Mouse (Mus musculus): Measurements from ENCODE around the gene Dbn1.

Gene Dbn1

DNA sequence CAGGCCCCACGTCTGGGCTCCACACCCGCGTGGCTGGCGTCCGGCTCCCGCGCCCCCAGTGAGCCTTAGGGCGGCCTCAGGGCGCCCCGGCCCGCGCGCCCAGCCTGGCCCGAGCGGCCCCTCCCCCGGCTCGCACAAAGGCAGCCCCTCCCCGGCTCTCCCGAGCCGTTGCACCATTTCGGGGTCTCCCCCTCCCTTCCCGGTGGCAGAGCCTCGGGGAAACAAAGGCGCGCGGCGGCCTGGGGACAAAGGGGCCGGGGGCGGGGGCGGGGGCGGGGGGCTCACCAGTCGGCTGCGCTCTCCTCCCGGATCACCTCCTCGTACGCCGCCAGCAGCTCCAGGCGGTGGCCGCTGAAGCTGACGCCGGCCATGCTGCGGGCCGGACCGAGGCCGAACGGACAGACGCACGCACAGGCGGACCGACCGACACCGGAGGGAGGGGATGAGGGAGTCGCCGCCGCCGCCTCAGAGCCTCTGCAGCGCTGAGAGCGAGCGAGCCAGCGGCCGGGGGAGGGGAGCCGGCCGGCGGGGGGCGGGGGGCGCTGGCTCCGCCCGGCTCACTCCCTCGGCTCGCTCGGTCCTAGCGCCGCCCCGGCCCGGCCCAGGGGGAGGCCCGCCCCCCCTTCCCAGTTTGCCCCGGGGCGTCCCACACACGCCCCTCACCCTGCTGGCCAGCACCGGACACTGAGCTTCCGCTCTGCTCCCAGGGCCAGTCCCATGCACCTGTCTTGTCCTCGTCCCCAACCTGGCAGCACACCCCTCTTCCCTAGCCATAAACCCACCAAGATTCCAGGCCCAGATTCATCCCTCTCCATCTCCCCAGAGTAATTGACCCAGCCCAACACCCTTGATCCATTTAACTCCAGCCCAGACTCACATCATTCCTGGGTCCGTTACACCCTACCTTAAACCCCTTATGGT, at the start of gene Dbn1:
TSS of gene Dbn1 (minus strand) at position 534 of the 921 bp plus-strand sequence.
- no peak for DNase-seq (ENCODE audit: low spot score in 2 of 2)

DNA sequence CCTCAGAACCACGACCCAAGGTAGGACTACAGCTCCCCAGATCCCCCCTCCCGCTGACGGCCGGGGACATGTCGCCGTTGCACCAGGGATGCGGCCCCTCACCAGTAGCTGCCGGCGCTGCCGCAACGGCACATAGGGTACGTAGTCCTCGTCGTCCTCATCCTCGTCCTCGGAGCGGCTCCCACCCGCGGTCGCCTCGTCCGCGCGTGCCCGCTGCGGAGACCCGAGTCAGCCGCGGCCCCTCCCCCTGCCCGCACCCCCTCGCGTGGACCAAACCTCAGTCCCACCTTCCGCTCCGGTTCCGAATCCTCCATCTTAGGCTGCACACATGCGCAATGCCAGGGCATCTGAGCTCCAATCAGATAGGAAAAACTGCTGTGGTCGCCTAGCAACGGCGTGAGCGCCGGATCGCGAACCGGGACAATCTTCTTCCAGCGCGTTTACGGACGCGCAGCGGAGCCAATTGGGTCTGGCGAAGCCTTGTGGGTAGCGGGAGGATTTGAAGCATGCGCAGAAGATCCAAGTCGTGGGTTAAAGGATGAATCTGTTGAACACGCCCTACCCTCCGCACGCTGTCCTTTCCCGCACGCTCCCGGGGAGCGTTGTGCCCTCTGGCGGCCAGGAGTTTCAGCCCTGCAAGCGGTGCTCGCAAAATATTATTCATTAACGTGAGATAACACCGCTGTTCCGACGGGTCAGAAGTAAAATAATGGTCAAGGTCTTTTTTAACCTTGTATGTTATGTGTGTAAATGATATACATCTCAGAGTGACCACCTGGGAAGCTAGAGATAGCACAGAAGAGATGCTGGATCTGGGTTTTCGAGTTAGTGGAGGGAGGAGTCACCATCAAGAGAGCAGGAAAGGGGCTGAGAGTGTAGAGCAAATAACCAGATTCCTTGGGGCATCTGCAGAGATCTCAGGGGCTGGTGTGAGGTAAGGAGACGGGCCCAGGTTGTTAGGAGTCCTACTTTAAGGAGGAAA, 48.6 kb upstream of the Dbn1 start, which contains the start of gene Ddx41:
TSS of gene Ddx41 (minus strand) at position 465 of the 982 bp plus-strand sequence.
- DNase-seq (ENCODE audit: low spot score in 2 of 2) = peak; percentile 98

DNA sequence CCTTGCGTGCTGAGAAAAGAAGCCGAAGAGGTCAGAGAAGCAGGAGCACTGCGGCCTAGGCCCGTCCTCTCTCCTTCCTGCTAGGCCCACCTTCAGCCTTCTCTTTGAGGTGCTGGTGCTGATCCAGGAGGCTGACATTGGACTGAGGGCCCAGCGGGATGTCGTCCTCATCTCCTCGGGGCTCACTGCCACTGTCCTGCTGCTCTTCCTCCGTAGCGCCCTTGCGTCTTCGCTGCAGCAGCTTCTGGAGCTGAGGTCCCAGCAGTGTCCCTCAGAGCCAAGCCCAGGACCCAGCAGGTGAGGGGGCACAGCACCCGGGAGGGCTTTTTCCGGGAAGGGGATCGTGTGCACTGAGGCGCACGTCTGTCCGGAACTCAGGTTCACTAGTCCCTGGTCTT, 47.9 kb upstream of the Dbn1 start:
- peak in 1 of 2 experiments; percentile 67 for DNase-seq (ENCODE audit: low spot score in 2 of 2)

DNA sequence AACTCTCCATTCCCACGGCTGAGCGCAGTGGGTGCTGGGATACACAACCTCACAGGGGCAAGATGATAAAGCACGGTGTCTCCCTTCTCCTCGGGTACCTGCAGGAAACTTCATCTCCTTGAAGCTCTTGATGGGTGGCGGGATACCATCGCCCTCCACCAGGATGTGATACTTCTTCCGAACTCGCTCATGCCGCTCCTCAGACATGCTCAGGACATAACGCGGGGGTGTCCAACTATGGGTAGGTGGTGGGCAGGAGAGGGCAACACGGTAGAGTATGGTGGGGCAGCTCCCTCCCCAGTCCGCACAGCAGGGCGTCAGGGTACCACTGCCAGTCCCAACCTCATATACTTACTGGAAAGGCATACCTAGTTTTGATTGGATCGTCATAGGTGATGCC, 47.3 kb upstream of the Dbn1 start:
- DNase-seq (ENCODE audit: low spot score in 2 of 2) = no peak

DNA sequence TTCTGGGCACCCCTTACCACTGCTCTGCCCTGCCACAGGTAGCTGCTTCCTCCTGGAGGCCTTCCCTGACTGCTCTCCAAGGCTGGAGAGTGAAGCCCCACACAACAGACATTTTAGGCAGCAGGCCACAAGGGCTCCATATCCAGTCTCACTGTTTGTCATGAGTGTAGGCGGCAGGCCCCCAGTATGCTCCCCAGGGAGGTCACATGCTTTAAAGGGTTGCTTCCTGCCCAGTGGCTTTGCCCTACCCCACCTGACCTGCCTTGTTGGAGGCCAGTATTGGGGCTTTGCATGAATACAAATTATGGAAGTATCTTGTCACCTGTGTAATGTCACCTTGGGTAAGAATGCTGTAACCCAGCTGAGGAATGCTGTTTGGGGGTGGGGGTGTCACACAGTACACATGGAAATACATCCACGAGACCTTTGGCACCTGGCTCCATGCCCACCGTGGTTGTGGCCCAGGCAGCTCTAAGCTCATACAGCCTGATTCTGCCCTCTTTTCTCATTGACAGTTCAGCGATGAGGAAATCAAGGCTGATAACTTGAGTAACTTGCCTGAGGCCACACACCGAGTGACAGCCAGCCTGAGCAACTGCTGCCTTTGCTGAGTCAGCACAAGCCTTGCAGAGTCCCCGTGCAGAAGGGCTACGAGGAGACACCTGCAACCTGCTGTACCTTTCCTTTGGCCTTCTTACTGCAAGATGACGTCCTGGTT, 41.4 kb upstream of the Dbn1 start, which contains the start of gene Dok3:
TSS of gene Dok3 (minus strand) at position 99 of the 718 bp plus-strand sequence.
- peak; percentile 70 to 79 for DNase-seq (ENCODE audit: low spot score in 2 of 2)

DNA sequence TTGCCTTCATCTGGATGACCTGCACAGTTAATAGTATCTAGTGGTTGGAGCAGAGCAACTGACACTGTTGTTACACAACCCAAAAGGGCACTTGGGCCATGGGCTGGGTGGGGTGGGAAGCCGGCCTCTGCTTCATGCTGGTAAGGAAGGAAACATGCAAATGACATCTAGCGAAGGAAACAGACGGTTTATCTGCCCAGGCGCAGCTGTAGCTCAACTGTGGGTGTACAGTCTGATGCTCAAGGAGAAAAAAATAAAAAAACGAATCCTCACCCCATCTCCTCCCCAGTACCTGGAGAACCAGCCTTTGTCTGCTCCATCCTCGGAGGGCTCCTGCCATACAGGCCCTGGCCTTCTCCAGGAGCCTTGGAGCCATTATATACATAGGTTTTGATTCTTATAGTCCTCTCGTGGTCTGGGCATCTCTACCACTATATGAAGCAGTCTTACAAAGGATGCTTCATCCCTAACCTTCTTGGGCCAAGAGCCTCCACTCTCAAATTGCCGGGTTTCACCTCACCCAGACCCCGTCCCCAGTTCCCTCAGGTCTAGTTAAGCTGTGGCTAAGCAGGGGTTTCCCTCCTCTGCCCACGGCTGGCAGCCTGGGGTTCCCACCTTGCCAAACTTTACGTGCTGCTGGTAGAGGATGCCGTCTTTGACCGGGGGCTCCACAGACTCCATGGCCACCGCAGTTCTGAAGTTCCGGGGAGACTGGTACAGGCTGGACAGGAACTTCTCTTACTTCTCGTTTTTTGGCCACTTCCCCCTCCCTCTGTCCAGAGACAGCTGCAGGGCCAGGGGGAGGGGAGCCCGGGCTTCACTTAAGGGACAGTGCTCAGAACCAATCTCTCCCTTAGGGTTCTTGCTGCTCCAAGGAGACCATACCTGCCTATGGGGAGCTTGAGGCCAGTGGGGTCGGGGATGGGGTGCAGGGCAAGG, 40.2 kb upstream of the Dbn1 start:
- DNase-seq (ENCODE audit: low spot score in 2 of 2) = peak; percentile 65 to 81

DNA sequence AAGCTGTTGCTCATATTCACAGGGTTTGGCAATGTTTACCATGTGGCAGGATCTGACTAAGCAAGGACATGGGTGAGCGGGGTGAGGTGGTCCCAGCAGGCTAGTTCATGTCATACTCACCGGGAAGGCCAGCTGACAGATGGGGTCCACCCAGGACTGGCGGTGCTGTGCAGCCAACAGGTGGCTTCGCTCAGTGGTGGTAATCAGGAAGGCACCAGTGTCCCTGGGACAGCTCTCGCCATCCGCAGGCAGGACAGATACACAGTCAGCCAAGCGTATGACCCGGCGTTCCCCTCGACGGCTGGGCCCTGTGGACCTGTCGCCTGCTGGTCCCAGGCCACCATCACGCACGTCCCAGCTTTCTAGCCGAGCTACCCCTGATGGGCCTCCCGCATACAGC, 39.3 kb upstream of the Dbn1 start:
- DNase-seq (ENCODE audit: low spot score in 2 of 2) = peak in 1 of 2 experiments; percentile 76

DNA sequence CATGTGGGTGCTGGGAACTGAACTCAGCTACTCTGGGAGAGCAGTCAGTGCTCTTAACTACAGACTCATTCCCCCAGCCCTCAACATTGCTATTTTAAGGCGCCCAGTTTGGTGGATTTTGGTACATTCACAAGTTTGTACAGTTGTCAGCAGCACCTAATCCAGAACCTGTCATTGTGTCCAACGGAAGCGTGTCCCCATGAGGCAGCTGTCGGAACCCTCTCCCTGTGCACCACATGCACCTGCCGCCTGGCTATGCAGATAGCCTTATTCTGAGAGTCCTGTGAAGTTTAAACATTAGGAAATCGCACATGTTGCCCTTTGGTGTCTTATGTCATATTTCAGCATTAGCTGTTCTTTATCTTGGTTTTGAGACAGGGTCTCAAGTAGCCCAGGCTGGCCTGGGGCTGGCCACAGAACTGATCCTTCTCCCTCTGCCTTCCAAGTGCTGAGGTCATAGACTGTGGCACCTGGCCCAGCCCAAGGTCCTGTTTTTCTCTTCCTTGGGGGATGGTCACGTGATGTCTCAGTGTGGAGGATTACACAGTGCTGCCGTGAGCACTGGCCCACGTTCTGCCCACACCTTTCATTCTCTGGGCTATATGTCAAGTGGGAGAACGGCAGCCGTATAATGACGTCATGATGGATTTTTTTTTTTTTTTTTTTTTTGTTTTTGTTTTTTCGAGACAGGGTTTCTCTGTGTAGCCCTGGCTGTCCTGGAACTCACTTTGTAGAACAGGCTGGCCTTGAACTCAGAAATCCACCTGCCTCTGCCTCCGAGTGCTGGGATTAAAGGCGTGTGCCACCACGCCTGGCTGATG, 38.0 kb upstream of the Dbn1 start:
- no peak for DNase-seq (ENCODE audit: low spot score in 2 of 2)

DNA sequence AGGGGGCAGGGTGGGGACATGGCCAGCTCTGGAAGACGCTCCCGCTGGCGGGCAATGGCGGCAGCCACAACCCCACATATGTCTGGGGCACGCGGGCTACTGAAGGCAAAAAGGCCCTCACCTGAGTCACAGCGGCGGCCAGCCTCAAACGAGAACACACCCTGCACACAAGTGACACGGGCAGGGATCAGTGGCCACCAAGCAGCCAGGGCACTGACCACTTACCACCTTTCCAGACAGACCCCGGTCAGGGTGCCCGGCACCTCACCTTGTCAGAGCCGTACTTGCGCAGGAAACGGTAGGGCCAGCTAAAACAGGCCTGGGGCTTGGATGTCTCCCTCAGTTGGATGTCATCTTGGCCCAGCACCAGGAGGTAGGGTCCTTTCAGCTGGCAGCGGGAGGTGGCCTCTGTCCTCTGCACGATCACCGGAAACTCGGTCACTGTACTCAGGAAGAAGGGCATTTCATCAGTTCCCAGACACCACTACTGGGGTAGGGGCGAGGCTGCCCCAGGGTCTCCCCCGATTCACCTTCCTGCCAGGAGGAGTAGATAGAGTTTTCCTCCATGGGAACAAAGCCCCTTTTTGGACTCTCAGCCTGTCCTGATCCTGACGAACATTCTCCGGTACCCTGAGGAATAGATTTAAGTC, 36.2 kb upstream of the Dbn1 start:
- no peak for DNase-seq (ENCODE audit: low spot score in 2 of 2)

DNA sequence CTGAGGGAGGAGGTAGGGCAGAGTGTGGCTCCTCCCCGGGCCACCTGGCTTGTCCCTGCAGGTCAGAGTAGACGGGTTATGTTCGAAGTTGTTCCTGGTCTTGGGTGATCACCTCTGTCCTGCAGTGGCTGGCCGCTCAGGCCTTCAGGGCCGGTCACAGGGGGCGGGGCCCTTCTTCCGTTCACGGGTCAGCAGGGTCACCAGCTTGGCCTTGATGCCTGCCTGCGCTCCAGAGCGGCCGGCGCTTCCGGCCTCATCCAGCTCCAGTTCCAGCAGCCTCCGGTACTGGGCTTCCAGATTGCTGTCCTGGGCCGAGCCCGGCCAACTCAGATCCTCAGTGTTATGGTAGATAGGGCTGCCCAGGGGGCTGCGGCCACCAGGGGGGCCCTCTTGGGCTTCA, 35.4 kb upstream of the Dbn1 start:
- DNase-seq (ENCODE audit: low spot score in 2 of 2) = peak in 1 of 2 experiments; percentile 46

DNA sequence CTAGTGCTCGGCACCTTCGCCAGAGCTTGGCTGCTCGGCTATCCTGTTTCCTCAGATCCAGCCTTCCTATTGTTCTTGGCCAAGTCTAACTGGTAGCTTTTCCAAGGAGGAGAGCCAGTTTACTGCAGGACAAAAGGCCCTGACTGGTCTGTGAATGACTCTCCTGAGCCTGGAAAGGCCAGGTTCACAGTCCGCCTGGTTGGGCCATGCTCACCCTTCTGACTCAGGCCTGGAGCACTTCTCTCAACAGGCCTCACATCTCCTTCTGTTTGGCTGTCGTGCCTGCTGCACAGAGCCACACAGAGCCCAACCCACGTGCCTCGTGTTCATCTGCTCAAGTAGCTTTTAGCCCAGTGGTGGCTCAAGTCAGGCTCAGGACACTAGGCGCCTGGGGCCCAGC, 34.8 kb upstream of the Dbn1 start:
- DNase-seq (ENCODE audit: low spot score in 2 of 2) = no peak

DNA sequence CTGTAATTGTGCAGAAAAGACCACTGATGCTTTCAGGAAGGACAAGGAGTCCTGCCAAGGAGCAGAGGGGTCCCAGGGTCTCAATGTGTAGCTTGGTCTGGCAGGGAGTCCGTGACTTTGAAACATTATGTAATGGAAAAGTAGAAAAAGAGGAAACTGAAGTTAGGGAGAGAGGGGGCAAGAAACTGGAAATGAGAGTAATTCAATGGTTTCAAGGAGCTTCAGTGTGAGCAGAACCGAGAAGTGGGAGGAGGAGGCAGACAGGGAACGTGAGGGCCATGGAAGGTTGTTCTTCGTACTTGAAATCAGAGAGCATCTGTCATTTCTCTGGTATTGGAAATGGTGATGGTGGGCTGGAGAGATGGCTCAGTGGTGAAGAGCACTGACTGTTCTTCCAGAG, 31.7 kb upstream of the Dbn1 start:
- DNase-seq (ENCODE audit: low spot score in 2 of 2) = no peak

DNA sequence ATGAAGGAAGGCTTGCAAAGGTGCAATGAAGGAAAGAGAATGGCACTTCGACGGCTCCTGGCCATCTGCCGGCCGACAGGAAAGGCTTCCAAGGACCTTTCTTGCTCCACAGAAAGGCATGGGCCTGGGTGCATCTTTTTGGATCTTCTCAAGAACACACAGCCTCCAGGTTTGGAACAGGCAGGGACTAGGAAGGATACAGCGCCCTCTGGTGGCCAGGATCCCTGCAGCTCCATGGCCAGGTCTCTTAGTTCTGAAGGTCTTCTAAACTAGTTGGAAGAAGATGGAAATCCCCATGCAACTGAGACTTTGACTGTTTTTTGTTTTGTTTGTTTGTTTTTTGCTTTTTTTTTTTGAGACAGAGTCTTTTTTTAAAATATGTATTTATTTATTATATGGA, 29.0 kb upstream of the Dbn1 start:
- peak; percentile 81 to 97 for DNase-seq (ENCODE audit: low spot score in 2 of 2)

DNA sequence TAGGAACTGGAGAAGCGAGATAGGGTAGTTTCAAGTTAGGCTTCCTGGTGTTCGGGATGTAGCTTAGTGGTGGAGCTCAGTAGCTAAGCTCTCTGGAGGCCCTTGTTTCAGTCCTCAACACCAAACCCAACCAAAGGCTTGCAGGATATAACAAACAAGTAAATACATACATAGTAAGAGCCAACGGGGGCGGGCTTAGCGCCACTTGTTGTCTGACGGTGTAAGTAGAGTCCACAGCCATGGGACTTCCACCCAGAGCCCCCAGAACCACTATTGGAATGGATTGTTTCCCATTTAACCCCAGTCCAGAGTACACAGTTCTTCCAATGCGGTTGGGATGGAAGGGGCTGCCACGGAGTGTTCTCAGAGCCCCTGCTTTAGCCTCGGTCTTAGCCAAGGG, 25.9 kb upstream of the Dbn1 start:
- DNase-seq (ENCODE audit: low spot score in 2 of 2) = no peak

DNA sequence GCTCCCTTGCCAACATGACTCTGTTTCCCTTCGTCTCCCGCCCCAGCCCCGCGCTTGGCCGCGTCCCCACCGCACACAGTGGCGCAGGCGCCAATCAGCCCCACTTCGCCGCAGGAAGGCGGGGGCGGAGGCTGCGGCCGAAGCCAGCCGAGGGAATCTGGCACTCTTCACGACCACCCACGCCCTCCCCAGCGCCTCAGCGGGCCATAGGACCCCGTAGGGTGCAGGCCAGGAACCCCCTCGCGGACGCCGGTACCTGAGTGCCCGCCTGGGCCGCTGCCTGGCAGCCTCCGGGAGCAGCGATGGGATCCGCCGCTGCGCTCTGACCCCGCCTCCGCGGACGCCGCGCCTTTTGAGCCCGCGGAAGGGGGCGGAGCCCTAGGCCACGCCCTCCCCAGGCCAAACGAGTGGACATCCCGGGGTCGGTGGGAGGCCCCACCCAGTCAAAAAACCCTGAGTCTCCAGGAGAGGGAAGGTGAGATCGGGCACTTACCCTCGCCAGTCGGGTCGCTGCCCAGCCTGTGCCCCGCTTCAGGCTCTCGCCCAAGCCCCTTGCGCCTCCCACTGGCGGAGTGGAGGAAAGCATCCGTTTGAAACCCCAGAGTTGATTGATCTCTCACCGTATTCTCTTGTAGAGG, 25.3 kb upstream of the Dbn1 start, which contains the start of gene Pdlim7:
TSS of gene Pdlim7 (minus strand) at position 566 of the 638 bp plus-strand sequence.
- peak; percentile 88 to 94 for DNase-seq (ENCODE audit: low spot score in 2 of 2)

DNA sequence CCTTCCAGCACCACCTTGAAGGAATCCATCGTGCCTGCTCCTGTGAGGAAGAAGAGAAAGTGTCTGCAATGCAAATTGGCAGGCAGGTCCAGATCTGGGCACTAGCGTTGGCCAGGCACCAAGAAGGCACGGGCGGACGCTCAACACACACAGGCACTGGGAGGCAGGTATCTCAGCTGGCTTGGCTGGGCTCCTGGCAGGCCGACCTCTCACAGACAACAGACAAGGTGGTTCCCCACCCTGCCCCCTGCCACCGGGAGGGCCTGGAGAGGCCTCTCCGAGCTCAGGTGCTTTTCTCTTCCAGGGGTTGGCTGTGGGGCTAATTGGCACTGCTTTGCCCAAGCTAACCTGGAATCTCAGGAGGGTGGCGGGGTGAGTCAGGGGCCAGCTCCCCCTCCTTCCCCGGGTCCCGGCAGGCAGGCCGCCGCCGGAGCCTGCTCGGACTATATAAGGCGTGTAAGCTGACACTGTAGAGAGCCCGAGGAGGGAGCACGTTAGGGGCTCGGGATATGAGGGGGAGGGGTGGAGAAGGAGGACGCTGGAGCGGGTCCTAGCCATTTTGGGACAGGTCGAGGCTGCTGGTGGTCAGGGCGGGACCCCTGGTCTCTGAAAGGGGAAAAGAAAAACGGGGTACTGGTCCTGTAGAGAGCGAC, 24.6 kb upstream of the Dbn1 start:
- peak; percentile 34 to 76 for DNase-seq (ENCODE audit: low spot score in 2 of 2)

DNA sequence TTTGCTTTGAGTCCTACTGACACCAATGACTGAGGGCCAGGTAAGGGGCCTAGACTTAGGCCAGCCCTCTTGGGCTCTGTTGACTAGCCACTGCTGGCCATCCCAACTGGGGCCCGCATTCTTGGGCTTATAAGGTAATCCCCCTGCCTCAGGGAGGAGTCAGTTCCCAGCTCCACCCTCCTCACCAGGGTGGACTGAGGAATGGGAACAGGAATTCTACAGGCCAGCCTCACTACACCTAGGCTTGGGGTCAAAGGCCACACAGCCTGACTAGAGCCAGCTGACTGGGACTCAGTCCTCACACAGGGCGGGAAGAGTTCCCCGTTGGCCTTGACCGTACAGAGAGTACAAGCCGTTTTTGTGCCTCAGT, 23.6 kb upstream of the Dbn1 start:
- DNase-seq (ENCODE audit: low spot score in 2 of 2) = no peak

Measured in spleen, postnatal 4 days (tissue).